Mouse (Mus musculus) stomach, postnatal 0 days (tissue): ENCODE measurements around the gene Golga7b.

ENCODE experiments used
- CTCF ChIP-seq: IDR thresholded peaks from 2 replicates; pipeline ENCODE4 v1.5.1; 2016; ENCODE audit warnings: antibody characterized with exemption, low read depth, mild to moderate bottlenecking, moderate library complexity
- EP300 ChIP-seq: optimal IDR thresholded peaks from 2 replicates; pipeline ENCODE3; 2016; ENCODE audit warnings: antibody characterized with exemption

GRCm38 (mm10) chr19:42230986-42231385 is 16.4 kb upstream of the Golga7b start:
- TF ChIP-seq CTCF (no peak), EP300 (no peak)
